Mouse (Mus musculus): ENCODE measurements around the gene Pef1.

Pef1 gene

GRCm38 (mm10) chr4:130177536-130177935, 75.2 kb downstream of the Pef1 start:
- no peak for DNase-seq
